Mouse (Mus musculus) heart, postnatal 0 days (tissue): ENCODE results near the gene Gpr174. TPM values are rescaled to one million over a fixed set of nuclear protein-coding genes. Genes with fewer than 3 reads are reported as not detected.

Experiments
- ATAC-seq: fragments of 200-750 bp; cut with Nextera tagmentation; 2 replicates; pipeline ENCODE4 v1.8.0; 2017; ENCODE audit warnings: low read depth, moderate number of reproducible peaks, moderate library complexity; ENCODE audit not compliant: insufficient read depth
- DNase-seq: peaks from one replicate; pipeline ENCODE4 v3.0.0-alpha.2; 2016; ENCODE audit warnings: low spot score
- H3K27ac ChIP-seq: fragments of 300-500 bp; sonication (generic); 2 replicates; pipeline ENCODE4 v1.5.1; 2014; ENCODE audit warnings: low read depth, mild to moderate bottlenecking
- H3K27me3 ChIP-seq: fragments of 300-500 bp; sonication (generic); 2 replicates; pipeline ENCODE4 v1.6.1; 2014; ENCODE audit warnings: low read length, mixed read lengths; ENCODE audit not compliant: control insufficient read depth, insufficient read depth
- H3K36me3 ChIP-seq: fragments of 300-500 bp; sonication (generic); replicated peaks from 2 replicates; pipeline ENCODE4 v1.6.1; 2014; ENCODE audit warnings: low read length, mixed read lengths; ENCODE audit not compliant: control insufficient read depth, insufficient read depth
- H3K4me1 ChIP-seq: fragments of 300-500 bp; sonication (generic); 2 replicates; pipeline ENCODE4 v1.6.1; 2014; ENCODE audit warnings: antibody characterized with exemption; ENCODE audit not compliant: control insufficient read depth, insufficient read depth
- H3K4me2 ChIP-seq: fragments of 300-500 bp; sonication (generic); 2 replicates; pipeline ENCODE4 v1.6.1; 2014; ENCODE audit warnings: low read depth, mild to moderate bottlenecking, low read length, moderate library complexity
- H3K4me3 ChIP-seq: fragments of 300-500 bp; sonication (generic); 2 replicates; pipeline ENCODE4 v1.5.1; 2014; ENCODE audit warnings: low read depth, low read length
- H3K9ac ChIP-seq: fragments of 300-500 bp; sonication (generic); replicated peaks from 2 replicates; pipeline ENCODE4 v1.6.1; 2014; ENCODE audit warnings: low read depth, low read length, mixed read lengths
- H3K9me3 ChIP-seq: fragments of 300-500 bp; sonication (generic); replicated peaks from 2 replicates; pipeline ENCODE4 v1.6.1; 2016; ENCODE audit warnings: low read length; ENCODE audit not compliant: control insufficient read depth
- CTCF ChIP-seq: IDR thresholded peaks from 2 replicates; pipeline ENCODE4 v1.5.1; 2016; ENCODE audit warnings: antibody characterized with exemption, control low read depth, low read depth
- EP300 ChIP-seq: IDR thresholded peaks from 2 replicates; pipeline ENCODE4 v1.6.1; 2016; ENCODE audit warnings: antibody characterized with exemption, low read depth
- WGBS: fragments of 180-500 bp; shearing (Covaris S2); extraction: QIAGEN DNeasy Blood & Tissue Kit; methylation state at CpG from one replicate; pipeline ENCODE4 v1.1.7; 2014; 5-methylcytosine and 5-hydroxymethylcytosine counted together
- polyA plus RNA-seq: library from polyadenylated mRNA; unstranded; fragments of >200 nt; fragmentation: Nextera tagmentation; extraction: Ambion mirVana; gene quantifications from 2 replicates; pipeline ENCODE4 v1.2.1, GENCODE M21; 2015
- total RNA-seq: library from RNA; depleted of rRNA; stranded (reverse); fragments of >200 nt; gene quantifications from 2 replicates; pipeline ENCODE4 v1.2.3, GENCODE M21; 2014; ENCODE audit warnings: low replicate concordance; rRNA removed

Gpr174 gene
- 0.46 TPM in 1 of 2 replicates, not detected in the other for total RNA-seq
- 0.11 and 0.12 TPM in 2 replicates for polyA plus RNA-seq

GRCm38 (mm10) chrX:107255486-107256227, at the start of gene Gpr174:
Gene Gpr174, plus strand, starts transcription at chrX:107255878.
- Histone ChIP-seq H3K4me1 (no peaks in the 10 kb centered on the region), H3K9me3 (no peaks in the 10 kb centered on the region), H3K4me2 (no peak within 1 kb of the TSS), H3K4me3 (no peak within 1 kb of the TSS), H3K36me3 (no peaks in the 10 kb centered on the region), H3K27me3 (no peaks in the 10 kb centered on the region), H3K9ac (no peak within 1 kb of the TSS), H3K27ac (no peak within 1 kb of the TSS)
- TF ChIP-seq EP300 = no peak
- TF ChIP-seq CTCF = no peak
- DNase-seq (no peak), ATAC-seq (no peak)
- 54% methylated on average over 2 of the region's 2 CpGs for WGBS

DNA sequence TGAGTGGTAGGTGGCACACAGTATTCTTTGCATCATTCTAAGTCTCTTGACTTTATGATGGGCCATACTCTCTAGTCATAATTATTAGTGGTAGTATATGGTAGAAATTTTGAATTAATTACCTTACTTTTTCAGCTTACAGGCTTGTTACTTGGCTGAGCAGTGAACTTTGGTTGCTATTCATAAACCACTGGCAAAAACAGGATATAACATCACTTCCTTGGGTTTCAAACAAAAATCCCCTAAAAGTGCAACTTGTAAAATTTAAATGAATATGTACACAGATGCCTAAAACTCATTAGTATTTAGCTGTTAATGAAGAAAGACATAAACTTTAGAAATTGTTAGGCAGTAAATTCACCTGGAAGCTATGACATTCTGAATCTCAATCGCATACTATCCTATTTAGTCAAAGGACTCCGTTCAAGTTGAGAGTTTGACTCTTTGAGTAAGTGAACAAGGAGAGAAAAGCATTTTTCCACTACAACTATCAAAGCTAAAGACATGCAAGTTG, 38.0 kb upstream of the Gpr174 start:
- Histone ChIP-seq H3K4me2 (no peak overlapping the region), H3K36me3 (no peaks in the 10 kb centered on the region), H3K27ac (no peak overlapping the region), H3K4me3 (no peak overlapping the region), H3K27me3 (no peaks in the 10 kb centered on the region), H3K9ac (no peak overlapping the region), H3K9me3 (no peaks in the 10 kb centered on the region), H3K4me1 (no peaks in the 10 kb centered on the region)
- TF ChIP-seq CTCF (no peak), EP300 (no peak)
- no peak for DNase-seq
- WGBS = 83% methylated on average over 2 of the region's 2 CpGs
- ATAC-seq = no peak

- H3K9ac ChIP-seq = no peak overlapping the region
- DNase-seq (no peak), ATAC-seq (no peak)
- no peaks in the 10 kb centered on the region for H3K9me3 ChIP-seq
- no peak overlapping the region for H3K4me2 ChIP-seq
- TF ChIP-seq CTCF (no peak), EP300 (no peak)
- H3K4me3 ChIP-seq = no peak overlapping the region
- WGBS = 69% methylated on average over 1 of the region's 1 CpGs
- H3K27me3 ChIP-seq = no peaks in the 10 kb centered on the region
- H3K27ac ChIP-seq = no peak overlapping the region
- no peaks in the 10 kb centered on the region for H3K36me3 ChIP-seq
- no peaks in the 10 kb centered on the region for H3K4me1 ChIP-seq
These were observed 30.8 kb upstream of the Gpr174 start for GRCm38 (mm10) chrX:107224846-107225245.

GRCm38 (mm10) chrX:107231214-107231613, 24.5 kb upstream of the Gpr174 start:
- no peaks in the 10 kb centered on the region for H3K4me1 ChIP-seq

DNA sequence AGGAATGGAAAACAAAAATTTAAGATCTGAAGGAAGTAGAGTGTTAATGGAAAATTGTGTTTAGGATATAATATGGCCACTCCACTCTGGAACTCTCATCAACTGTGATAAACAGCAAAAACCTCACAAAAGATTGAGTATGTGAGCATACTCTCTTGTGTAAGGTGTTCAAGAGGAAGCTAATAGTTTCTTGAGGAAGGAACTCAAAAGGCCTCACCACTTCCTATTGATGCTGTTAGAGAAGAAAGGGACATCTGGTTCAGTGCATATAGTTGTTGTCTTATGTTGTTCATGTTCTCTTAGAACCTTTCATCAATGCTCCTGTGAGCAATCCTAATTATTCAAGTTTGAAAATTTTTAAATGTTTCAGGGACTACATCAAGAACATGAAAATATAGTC, 21.0 kb upstream of the Gpr174 start:
- Histone ChIP-seq H3K9me3 (no peaks in the 10 kb centered on the region), H3K9ac (no peak overlapping the region), H3K4me1 (no peaks in the 10 kb centered on the region), H3K27me3 (no peaks in the 10 kb centered on the region), H3K4me2 (no peak overlapping the region), H3K36me3 (no peaks in the 10 kb centered on the region), H3K27ac (no peak overlapping the region), H3K4me3 (no peak overlapping the region)
- TF ChIP-seq CTCF (no peak), EP300 (no peak)
- no peak for ATAC-seq
- DNase-seq = no peak

More at GRCm38 (mm10) chrX:107231214-107231613, 24.5 kb upstream of the Gpr174 start:
- no peak for ATAC-seq
- no peak overlapping the region for H3K27ac ChIP-seq
- H3K36me3 ChIP-seq = no peaks in the 10 kb centered on the region
- H3K9ac ChIP-seq = no peak overlapping the region
- WGBS = 30% methylated on average over 1 of the region's 1 CpGs
- no peak for TF ChIP-seq CTCF
- no peak for TF ChIP-seq EP300
- no peak for DNase-seq
- H3K4me3 ChIP-seq = no peak overlapping the region
- H3K4me2 ChIP-seq = no peak overlapping the region
- no peaks in the 10 kb centered on the region for H3K9me3 ChIP-seq
- no peaks in the 10 kb centered on the region for H3K27me3 ChIP-seq

DNA sequence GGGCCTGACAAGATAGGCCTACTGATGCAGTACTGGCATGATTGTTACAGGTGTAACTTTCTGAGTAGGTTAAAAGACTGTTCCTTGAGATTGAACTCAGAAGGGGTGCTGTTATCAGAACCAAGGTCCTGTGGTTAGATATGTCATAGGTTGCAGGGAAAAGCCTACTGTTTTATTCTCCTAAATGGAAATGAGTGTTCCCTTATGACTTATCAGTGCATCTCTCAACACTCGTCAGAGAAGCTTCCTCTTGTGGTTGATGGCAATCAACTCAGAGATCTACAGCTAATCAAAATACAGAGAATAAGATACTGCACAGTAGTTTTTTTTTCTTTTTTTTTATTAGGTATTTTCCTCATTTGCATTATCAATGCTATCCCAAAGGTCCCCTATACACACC, 19.2 kb upstream of the Gpr174 start:
- Histone ChIP-seq H3K9ac (no peak overlapping the region), H3K9me3 (no peaks in the 10 kb centered on the region), H3K4me3 (no peak overlapping the region), H3K27ac (no peak overlapping the region), H3K27me3 (no peaks in the 10 kb centered on the region), H3K4me2 (no peak overlapping the region), H3K4me1 (no peaks in the 10 kb centered on the region), H3K36me3 (no peaks in the 10 kb centered on the region)
- DNase-seq = no peak
- TF ChIP-seq EP300 = no peak
- TF ChIP-seq CTCF = no peak
- no peak for ATAC-seq
- WGBS = 39% methylated on average over 1 of the region's 1 CpGs
